12 mouse cellular contexts compared by ENCODE assay signal in genomic region chr13:53118398-53118797, GRCm38 (mm10).
DNase-seq lines count a peak whose midpoint lies in the region; ATAC-seq and TF ChIP-seq lines count a peak whose summit lies in the region.
"Had no signal": no experiment of that assay in that cellular context is flagged by ENCODE, and none has a peak within 500 bp of the region (broad histone marks: within the 10 kb centered on the region; RNA-seq: fewer than 3 reads in every experiment).

No protein-coding gene starts in this region.

- no peak overlapping the region for H3K27ac ChIP-seq in midbrain, embryonic 11.5 days (ENCODE audit: low read depth, low read length)
- no peak overlapping the region for H3K27ac ChIP-seq in midbrain, embryonic 13.5 days
- H3K27ac ChIP-seq in cortical plate, adult 2 months (ENCODE audit: insufficient read depth, low read length), result no peak overlapping the region
- H3K27ac ChIP-seq: hindbrain, embryonic 13.5 days; stomach, embryonic 15.5 days had no signal

- peak; percentile 28; the same call in 1 of the 2 replicates for TF ChIP-seq CTCF in cortical plate, adult 2 months (IDR thresholded peaks at IDR 0.05; ENCODE audit: extremely low read depth, insufficient read depth, low read length)

- H3K9me3 ChIP-seq in midbrain, embryonic 11.5 days (ENCODE audit: control insufficient read depth, low read length), result no peaks in the 10 kb centered on the region
- H3K9me3 ChIP-seq in midbrain, embryonic 13.5 days, result no peaks in the 10 kb centered on the region
- H3K9me3 ChIP-seq: hindbrain, embryonic 13.5 days; stomach, embryonic 15.5 days had no signal

- no peak for TF ChIP-seq POLR2A in cortical plate, adult 2 months (IDR thresholded peaks at IDR 0.05; ENCODE audit: extremely low read depth, insufficient read depth, low read length)

- intact Hi-C loops in heart, postnatal 25 days (cut with DNase I), result no loop called here

- H3K36me3 ChIP-seq in midbrain, embryonic 11.5 days (ENCODE audit: control insufficient read depth, insufficient read depth, low read length), result no peaks in the 10 kb centered on the region
- no peaks in the 10 kb centered on the region for H3K36me3 ChIP-seq in midbrain, embryonic 13.5 days
- H3K36me3 ChIP-seq: hindbrain, embryonic 13.5 days had no signal

- no peaks in the 10 kb centered on the region for H3K27me3 ChIP-seq in midbrain, embryonic 11.5 days (ENCODE audit: control insufficient read depth, insufficient read depth, low read length)
- H3K27me3 ChIP-seq in midbrain, embryonic 13.5 days, result no peaks in the 10 kb centered on the region
- H3K27me3 ChIP-seq: hindbrain, embryonic 13.5 days; stomach, embryonic 15.5 days had no signal

- no peak overlapping the region for H3K4me3 ChIP-seq in midbrain, embryonic 11.5 days (ENCODE audit: low read depth, low read length)
- no peak overlapping the region for H3K4me3 ChIP-seq in midbrain, embryonic 13.5 days (replicated peaks)
- no peak overlapping the region for H3K4me3 ChIP-seq in cortical plate, adult 2 months (ENCODE audit: insufficient read depth, low read length)
- H3K4me3 ChIP-seq: hindbrain, embryonic 13.5 days; stomach, embryonic 15.5 days had no signal

- WGBS in midbrain, embryonic 11.5 days, result 81% methylated on average over 13 of the region's 13 CpGs
- 80% methylated on average over 13 of the region's 13 CpGs for WGBS in midbrain, embryonic 13.5 days

- no peak overlapping the region for H3K9ac ChIP-seq in midbrain, embryonic 11.5 days (ENCODE audit: low read length)
- H3K9ac ChIP-seq in midbrain, embryonic 13.5 days (replicated peaks), result no peak overlapping the region
- H3K9ac ChIP-seq: hindbrain, embryonic 13.5 days; stomach, embryonic 15.5 days had no signal

- no peak for ATAC-seq in midbrain, embryonic 11.5 days (ENCODE audit: low FRiP score)
- ATAC-seq in midbrain, embryonic 13.5 days, result no peak

- H3K4me2 ChIP-seq in midbrain, embryonic 11.5 days, result no peak overlapping the region
- H3K4me2 ChIP-seq in midbrain, embryonic 13.5 days (replicated peaks), result no peak overlapping the region
- H3K4me2 ChIP-seq: hindbrain, embryonic 13.5 days; stomach, embryonic 15.5 days had no signal

- H3K4me1 ChIP-seq in midbrain, embryonic 11.5 days (ENCODE audit: control insufficient read depth, insufficient read depth, low read length), result no peaks in the 10 kb centered on the region
- H3K4me1 ChIP-seq in midbrain, embryonic 13.5 days (replicated peaks), result peaks cover 15% of the 10 kb centered on the region
- H3K4me1 ChIP-seq in cortical plate, adult 2 months (ENCODE audit: control insufficient read depth, insufficient read depth, low read length), result 0 out of 2 replicates have a peak, but pooled peaks cover 2% of the 10 kb centered on the region

- peak; percentile 79 for DNase-seq in heart, adult 11 months
- DNase-seq in heart, postnatal 25 days (ENCODE audit: low spot score), result no peak
- DNase-seq in midbrain, embryonic 11.5 days (ENCODE audit: low spot score, missing footprints), result peak; percentile 51
- peak; percentile 42 for DNase-seq in thymus, postnatal 14 days
- no peak for DNase-seq in natural killer cell, adult 2 months (ENCODE audit: low spot score in 2 of 2)
- DNase-seq in Muller cell, postnatal 12 days (ENCODE audit: inconsistent ontology term), result no peak
- DNase-seq: adrenal gland, postnatal 10 days; cerebellum, postnatal 36 days had no signal

Comparison
In these comparisons a context has a peak if more than half of its experiments do, and no peak if none do; other contexts are left out.
1. DNase-seq: peak in heart, adult 11 months (single experiment), midbrain, embryonic 11.5 days (single experiment) and thymus, postnatal 14 days (single experiment); none in heart, postnatal 25 days (single experiment), natural killer cell, adult 2 months (0 of 2) and Muller cell, postnatal 12 days (single experiment).